Mouse (Mus musculus) MEL (cell line): ENCODE results near the gene Smad1. TPM values are rescaled to one million over a fixed set of nuclear protein-coding genes. Genes with fewer than 3 reads are reported as not detected.

Experiments used
- DNase-seq: peaks from one replicate; pipeline ENCODE4 v3.0.0; 2011; ENCODE audit warnings: low read depth, low spot score
- H3K27ac ChIP-seq: 2 replicates; pipeline ENCODE4 v1.5.1; 2012; ENCODE audit warnings: low read depth, mild to moderate bottlenecking, control low read depth, low read length, moderate library complexity; ENCODE audit not compliant: control insufficient read depth
- H3K27me3 ChIP-seq, 2 experiments: fragments of 150-350 bp in 1 of 2; sonication (generic) in 1 of 2; 2 replicates each; pipeline ENCODE4 v1.6.1; 2012; ENCODE audit warnings: low read length in 2 of 2, mild to moderate bottlenecking in 2 of 2, improper control_type of control experiment in 1 of 2, moderate library complexity in 1 of 2; ENCODE audit not compliant: insufficient read depth in 2 of 2, control insufficient read depth in 1 of 2
- H3K36me3 ChIP-seq, 2 experiments: 2 replicates each; pipeline ENCODE4 v1.6.1; 2012 to 2014; ENCODE audit warnings: low read length in 2 of 2, improper control_type of control experiment in 1 of 2, inconsistent platforms in 1 of 2, mild to moderate bottlenecking in 1 of 2; ENCODE audit not compliant: insufficient read depth in 2 of 2, control insufficient read depth in 1 of 2
- H3K4me1 ChIP-seq, 2 experiments: fragments of 150-350 bp in 1 of 2; sonication (generic) in 1 of 2; 2 replicates each; pipeline ENCODE4 v1.6.1; 2012; ENCODE audit warnings: low read length in 2 of 2, improper control_type of control experiment in 1 of 2, mild to moderate bottlenecking in 1 of 2; ENCODE audit not compliant: insufficient read depth in 2 of 2, control insufficient read depth in 1 of 2
- H3K4me3 ChIP-seq, 2 experiments: fragments of 150-350 bp in 1 of 2; sonication (generic) in 1 of 2; 2 replicates each; pipeline ENCODE4 v1.5.1; 2012; ENCODE audit warnings: low read depth in 2 of 2, low read length in 2 of 2, mild to moderate bottlenecking in 2 of 2, moderate library complexity in 2 of 2, control low read depth in 1 of 2, improper control_type of control experiment in 1 of 2; ENCODE audit not compliant: control insufficient read depth in 1 of 2, insufficient read depth in 1 of 2
- H3K79me2 ChIP-seq: 2 replicates; pipeline ENCODE4 v1.6.1; 2012; ENCODE audit warnings: mild to moderate bottlenecking, low read length, moderate library complexity; ENCODE audit not compliant: control insufficient read depth, poor library complexity, insufficient read depth
- H3K9ac ChIP-seq: 2 replicates; pipeline ENCODE4 v1.6.1; 2012; ENCODE audit warnings: low read depth, mild to moderate bottlenecking, control low read depth, low read length, moderate library complexity; ENCODE audit not compliant: control insufficient read depth, poor library complexity, severe bottlenecking
- H3K9me3 ChIP-seq: fragments of 150-350 bp; sonication (generic); replicated peaks from 2 replicates; pipeline ENCODE4 v1.6.1; 2012; ENCODE audit warnings: mild to moderate bottlenecking, low read length, improper control_type of control experiment, moderate library complexity; ENCODE audit not compliant: insufficient read depth
- BHLHE40 ChIP-seq: IDR thresholded peaks from 2 replicates; pipeline ENCODE4 v1.6.1; 2012; ENCODE audit warnings: low read depth, mild to moderate bottlenecking, inconsistent platforms, low read length, improper control_type of control experiment, borderline replicate concordance
- ELF1 ChIP-seq: IDR thresholded peaks from 2 replicates; pipeline ENCODE4 v1.6.1; 2014; ENCODE audit warnings: low read depth, mild to moderate bottlenecking, inconsistent platforms, low read length, improper control_type of control experiment, moderate library complexity
- EP300 ChIP-seq, 2 experiments: IDR thresholded peaks; 2 replicates each; pipeline ENCODE4 v1.6.1; 2011; ENCODE audit warnings: improper control_type of control experiment in 2 of 2, low read length in 2 of 2, low read depth in 1 of 2, mild to moderate bottlenecking in 1 of 2
- ETS1 ChIP-seq: IDR thresholded peaks from 2 replicates; pipeline ENCODE4 v1.6.1; 2012; ENCODE audit warnings: low read depth, mild to moderate bottlenecking, inconsistent platforms, low read length, improper control_type of control experiment, moderate library complexity
- GABPA ChIP-seq: IDR thresholded peaks from 2 replicates; pipeline ENCODE4 v1.6.1; 2012; ENCODE audit warnings: low read depth, mild to moderate bottlenecking, inconsistent platforms, low read length, improper control_type of control experiment, moderate library complexity
- GATA1 ChIP-seq: IDR thresholded peaks from 2 replicates; pipeline ENCODE4 v1.6.1; 2011; ENCODE audit warnings: low read depth, low read length, improper control_type of control experiment
- HCFC1 ChIP-seq: IDR thresholded peaks from 2 replicates; pipeline ENCODE4 v1.6.1; 2012; ENCODE audit warnings: low read depth, mild to moderate bottlenecking, inconsistent platforms, low read length, improper control_type of control experiment, moderate library complexity
- KAT2A ChIP-seq: conservative IDR thresholded peaks from 2 replicates; pipeline ENCODE4 v1.6.1; 2012; ENCODE audit warnings: low read depth, low read length, improper control_type of control experiment, inconsistent platforms
- MAZ ChIP-seq: IDR thresholded peaks from 2 replicates; pipeline ENCODE4 v1.6.1; 2012; ENCODE audit warnings: low read depth, mild to moderate bottlenecking, inconsistent platforms, low read length, improper control_type of control experiment
- MYB ChIP-seq: IDR thresholded peaks from 2 replicates; pipeline ENCODE4 v1.6.1; 2011; ENCODE audit warnings: mild to moderate bottlenecking, low read depth, low read length, improper control_type of control experiment
- MYC ChIP-seq: IDR thresholded peaks from 2 replicates; pipeline ENCODE4 v1.6.1; 2011; ENCODE audit warnings: low read depth, mild to moderate bottlenecking, low read length, improper control_type of control experiment, moderate library complexity
- NRF1 ChIP-seq: IDR thresholded peaks from 2 replicates; pipeline ENCODE4 v1.6.1; 2014; ENCODE audit warnings: low read depth, mild to moderate bottlenecking, inconsistent platforms, low read length, improper control_type of control experiment, moderate library complexity; ENCODE audit not compliant: poor library complexity, insufficient read depth, severe bottlenecking
- POLR2A ChIP-seq, 2 experiments: IDR thresholded peaks; 2 replicates each; pipeline ENCODE4 v1.6.1; 2011 to 2012; ENCODE audit warnings: low read length in 2 of 2, mild to moderate bottlenecking in 2 of 2, control low read depth in 1 of 2, improper control_type of control experiment in 1 of 2, low read depth in 1 of 2, moderate library complexity in 1 of 2; ENCODE audit not compliant: control insufficient read depth in 1 of 2, insufficient read depth in 1 of 2, poor library complexity in 1 of 2
- RCOR1 ChIP-seq: IDR thresholded peaks from 2 replicates; pipeline ENCODE4 v1.6.1; 2012; ENCODE audit warnings: low read depth, mild to moderate bottlenecking, inconsistent platforms, low read length, improper control_type of control experiment
- SIN3A ChIP-seq: IDR thresholded peaks from 2 replicates; pipeline ENCODE4 v1.6.1; 2012; ENCODE audit warnings: low read length, improper control_type of control experiment, inconsistent platforms
- SMC3 ChIP-seq: IDR thresholded peaks from 2 replicates; pipeline ENCODE4 v1.6.1; 2011; ENCODE audit warnings: low read depth, low read length, improper control_type of control experiment
- TAL1 ChIP-seq: IDR thresholded peaks from 2 replicates; pipeline ENCODE4 v1.6.1; 2012; ENCODE audit warnings: mild to moderate bottlenecking, inconsistent platforms, low read length, moderate library complexity, mixed read lengths
- TBP ChIP-seq: IDR thresholded peaks from 2 replicates; pipeline ENCODE4 v1.8.0; 2011; ENCODE audit warnings: low read depth, low read length, improper control_type of control experiment
- TCF12 ChIP-seq: IDR thresholded peaks from 2 replicates; pipeline ENCODE4 v1.6.1; 2014; ENCODE audit warnings: low read depth, mild to moderate bottlenecking, inconsistent platforms, low read length, improper control_type of control experiment, moderate library complexity
- UBTF ChIP-seq: IDR thresholded peaks from 2 replicates; pipeline ENCODE4 v1.6.1; 2012; ENCODE audit warnings: low read depth, mild to moderate bottlenecking, inconsistent platforms, low read length, improper control_type of control experiment, moderate library complexity, borderline replicate concordance; ENCODE audit not compliant: insufficient read depth
- USF2 ChIP-seq, 2 experiments: IDR thresholded peaks; 2 replicates each; pipeline ENCODE4 v1.6.1; 2011 to 2012; ENCODE audit warnings: improper control_type of control experiment in 2 of 2, low read length in 2 of 2, borderline replicate concordance in 1 of 2, inconsistent platforms in 1 of 2, low read depth in 1 of 2, mild to moderate bottlenecking in 1 of 2; ENCODE audit not compliant: insufficient read depth in 1 of 2
- ZC3H11A ChIP-seq: IDR thresholded peaks from 2 replicates; pipeline ENCODE4 v1.6.1; 2012; ENCODE audit warnings: low read depth, mild to moderate bottlenecking, inconsistent platforms, low read length, improper control_type of control experiment
- ZMIZ1 ChIP-seq: IDR thresholded peaks from 2 replicates; pipeline ENCODE4 v1.6.1; 2012; ENCODE audit warnings: low read depth, mild to moderate bottlenecking, inconsistent platforms, low read length, improper control_type of control experiment, moderate library complexity
- ZNF384 ChIP-seq: IDR thresholded peaks from 2 replicates; pipeline ENCODE4 v1.6.1; 2012; ENCODE audit warnings: low read depth, mild to moderate bottlenecking, inconsistent platforms, low read length, improper control_type of control experiment
- polyA plus RNA-seq, 2 experiments: library from polyadenylated mRNA; stranded (reverse) in 1 of 2; unstranded in 1 of 2; fragments of >175 nt in 1 of 2; fragments of >200 nt in 1 of 2; gene quantifications; 2 replicates each; pipeline versions ENCODE4 v1.2.1 to v1.2.4; 2012; ENCODE audit warnings: low replicate concordance in 2 of 2, low read depth in 1 of 2; ENCODE audit not compliant: insufficient read length in 2 of 2, insufficient read depth in 1 of 2, missing spikeins in 1 of 2
- total RNA-seq: library from RNA; depleted of rRNA; stranded (reverse); fragments of 300-350 nt; gene quantifications from 2 replicates; pipeline ENCODE4 v1.2.3, GENCODE M21; 2012

Gene Smad1
- total and polyA plus RNA-seq, 3 experiments, result 1.3 to 2.0 TPM; not detected in 1

DNA sequence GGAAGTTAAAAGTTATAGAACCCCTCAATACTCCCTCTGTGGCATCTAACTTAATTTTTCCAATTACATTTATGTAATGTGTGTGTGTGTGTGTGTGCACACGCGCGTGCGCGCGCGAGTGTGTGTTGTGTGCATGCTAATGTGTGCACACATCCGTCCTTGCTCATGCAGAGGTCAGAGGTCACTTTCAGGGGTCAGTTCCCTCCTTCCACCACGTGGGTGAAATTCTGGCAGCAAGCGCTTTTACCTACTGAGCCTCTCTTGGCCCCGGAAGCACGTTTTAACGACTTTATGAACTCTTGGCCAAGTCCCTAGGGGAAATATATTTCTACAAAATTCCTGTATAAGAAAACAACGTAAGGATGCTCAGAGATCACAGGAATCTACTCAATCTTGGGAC is 19.3 kb downstream of the Smad1 start:
- H3K27me3 ChIP-seq, result no peaks in the 10 kb centered on the region
- H3K27ac ChIP-seq, result no peak overlapping the region
- H3K9me3 ChIP-seq, result no peaks in the 10 kb centered on the region
- no peaks in the 10 kb centered on the region for H3K79me2 ChIP-seq
- peaks cover 0 to 12% of the 10 kb centered on the region in 2 experiments; a peak in 2 of 4 replicates for H3K36me3 ChIP-seq
- DNase-seq, result no peak
- no peak overlapping the region for H3K9ac ChIP-seq
- no peak overlapping the region for H3K4me3 ChIP-seq
- peaks cover 10 to 18% of the 10 kb centered on the region in 2 experiments; a peak in 3 of 4 replicates for H3K4me1 ChIP-seq
- no peak for TF ChIP-seq HCFC1
- no peak for TF ChIP-seq MYC
- no peak for TF ChIP-seq GABPA
- no peak for TF ChIP-seq SIN3A
- no peak for TF ChIP-seq POLR2A (IDR thresholded peaks at IDR 0.05; ENCODE audit: control insufficient read depth in 1 of 2, insufficient read depth in 1 of 2, low read depth in 1 of 2, low read length in 2 of 2, poor library complexity in 1 of 2)

DNA sequence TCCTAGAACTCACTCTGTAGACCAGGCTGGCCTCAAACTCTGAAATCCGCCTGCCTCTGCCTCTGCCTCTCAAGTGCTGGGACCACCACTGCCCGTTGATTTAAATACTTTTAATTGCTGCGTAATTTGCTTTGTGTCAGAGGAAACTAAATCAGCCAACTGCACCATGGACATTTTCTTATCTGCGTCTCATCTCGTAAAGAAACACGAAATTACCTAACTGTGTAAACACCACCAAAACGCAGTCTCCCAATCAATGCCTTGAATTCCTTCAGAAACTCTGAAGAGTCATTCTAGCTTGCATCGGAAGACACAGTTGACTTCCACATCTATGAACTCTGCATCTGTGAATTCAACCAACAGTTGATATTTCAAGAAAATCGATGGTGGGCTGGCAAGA is 22.7 kb downstream of the Smad1 start:
- Histone ChIP-seq H3K4me1 (peaks cover 23 to 41% of the 10 kb centered on the region in 2 experiments), H3K27me3 (no peaks in the 10 kb centered on the region), H3K36me3 (peaks cover 0 to 38% of the 10 kb centered on the region in 2 experiments; a peak in 2 of 4 replicates), H3K9ac (no peak overlapping the region), H3K4me3 (no peak overlapping the region), H3K27ac (no peak overlapping the region), H3K9me3 (no peaks in the 10 kb centered on the region), H3K79me2 (no peaks in the 10 kb centered on the region)
- no peak for TF ChIP-seq USF2 (IDR thresholded peaks at IDR 0.05; ENCODE audit: borderline replicate concordance in 1 of 2, insufficient read depth in 1 of 2, low read depth in 1 of 2, low read length in 2 of 2)
- TF ChIP-seq ETS1, result no peak
- TF ChIP-seq BHLHE40, result no peak
- no peak for TF ChIP-seq SMC3
- no peak for DNase-seq

DNA sequence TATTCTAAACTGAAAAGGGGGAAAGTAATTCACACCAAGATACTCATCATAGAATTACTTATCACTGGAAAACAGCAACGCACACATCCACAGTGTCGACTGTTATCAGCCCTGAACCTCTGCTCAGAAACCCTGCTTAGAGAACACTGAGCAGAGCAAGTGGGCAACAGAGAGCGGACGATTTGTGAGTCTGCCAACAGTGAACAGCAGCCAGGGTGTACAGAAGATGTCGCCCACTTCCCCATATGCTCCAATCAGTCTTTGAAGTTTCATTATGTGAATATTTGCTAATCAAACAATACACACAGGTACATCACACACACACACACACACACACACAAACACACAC is 23.6 kb downstream of the Smad1 start:
- Histone ChIP-seq H3K36me3 (peaks cover 0 to 36% of the 10 kb centered on the region in 2 experiments; a peak in 2 of 4 replicates), H3K4me1 (peaks cover 21 to 38% of the 10 kb centered on the region in 2 experiments), H3K27me3 (no peaks in the 10 kb centered on the region), H3K79me2 (no peaks in the 10 kb centered on the region), H3K4me3 (peak overlapping the region; percentile 48 to 49), H3K27ac (peak overlapping the region; percentile 88), H3K9me3 (no peaks in the 10 kb centered on the region), H3K9ac (peak overlapping the region; percentile 51; the same call in 1 of the 2 replicates)
- peak; percentile 93 for DNase-seq
- TF ChIP-seq TCF12 (peak; percentile 98), ZC3H11A (no peak), KAT2A (no peak), ETS1 (peak; percentile 87), TBP (peak; percentile 94), MAZ (no peak), BHLHE40 (0 out of 2 replicates have a peak, but pooled peaks have one; percentile 10), UBTF (no peak), ZMIZ1 (no peak), TAL1 (peak; percentile 98), HCFC1 (peak; percentile 11; the same call in 1 of the 2 replicates), NRF1 (no peak), GATA1 (peak; percentile 97), ELF1 (no peak), SMC3 (no peak), ZNF384 (no peak), MYB (0 out of 2 replicates have a peak, but pooled peaks have one; percentile 42), RCOR1 (peak; percentile 89), POLR2A (IDR thresholded peaks at IDR 0.05; ENCODE audit: control insufficient read depth in 1 of 2, insufficient read depth in 1 of 2, low read depth in 1 of 2, low read length in 2 of 2, poor library complexity in 1 of 2) (0 out of 4 replicates have a peak, but pooled peaks of 1 of the 2 experiments have one; percentile 7), EP300 (IDR thresholded peaks at IDR 0.05; ENCODE audit: low read depth in 1 of 2, low read length in 2 of 2) (peak; percentile 92 to 94)
